Mouse (Mus musculus): ENCODE results near the gene Dnttip1. TPM values are rescaled to one million over a fixed set of nuclear protein-coding genes. Genes with fewer than 3 reads are reported as not detected.
"Not testable (repeated sequence)": the region's sequence is repeated elsewhere in the genome, so short reads cannot be mapped to it uniquely, and the experiment has no call there.

Dnttip1 gene
- polyA plus RNA-seq, 1 experiment from 2014 or later: 58.0 TPM

GRCm38 (mm10) chr2:164791841-164792261 lies 46.1 kb downstream of the Dnttip1 start:
- Histone ChIP-seq H3K4me1 (ENCODE audit: control insufficient read depth, insufficient read depth, low read length) (peaks cover 9% of the 10 kb centered on the region), H3K4me3 (replicated peaks; ENCODE audit: low read length) (no peak overlapping the region), H3K27ac (ENCODE audit: low read length) (no peak overlapping the region), H3K9me3 (replicated peaks; ENCODE audit: control insufficient read depth, low read length) (no peaks in the 10 kb centered on the region), H3K36me3 (ENCODE audit: control insufficient read depth, insufficient read depth, low read length) (peaks cover 11% of the 10 kb centered on the region; the same call in 1 of the 2 replicates), H3K4me2 (ENCODE audit: low read depth, low read length) (no peak overlapping the region), H3K27me3 (ENCODE audit: control insufficient read depth, insufficient read depth, low read length) (no peaks in the 10 kb centered on the region), H3K9ac (ENCODE audit: low read length) (no peak overlapping the region)
- WGBS: 91% methylated on average over 18 of the region's 18 CpGs
- ATAC-seq (ENCODE audit: insufficient read depth, low FRiP score): no peak

- Histone ChIP-seq H3K36me3 (ENCODE audit: control insufficient read depth, insufficient read depth, low read length) (peaks cover 11% of the 10 kb centered on the region; the same call in 1 of the 2 replicates), H3K9me3 (replicated peaks; ENCODE audit: control insufficient read depth, low read length) (no peaks in the 10 kb centered on the region), H3K4me3 (replicated peaks; ENCODE audit: low read length) (no peak overlapping the region), H3K27ac (ENCODE audit: low read length) (no peak overlapping the region), H3K9ac (ENCODE audit: low read length) (no peak overlapping the region), H3K4me2 (ENCODE audit: low read depth, low read length) (no peak overlapping the region), H3K4me1 (ENCODE audit: control insufficient read depth, insufficient read depth, low read length) (peaks cover 4% of the 10 kb centered on the region; the same call in 1 of the 2 replicates), H3K27me3 (ENCODE audit: control insufficient read depth, insufficient read depth, low read length) (no peaks in the 10 kb centered on the region)
- no peak for ATAC-seq (ENCODE audit: insufficient read depth, low FRiP score)
- WGBS: 92% methylated on average over 12 of the region's 12 CpGs
These were observed 46.8 kb downstream of the Dnttip1 start for GRCm38 (mm10) chr2:164792400-164793190.

- Histone ChIP-seq H3K4me1 (ENCODE audit: control insufficient read depth, insufficient read depth, low read length) (peaks cover 2% of the 10 kb centered on the region; the same call in 1 of the 2 replicates), H3K36me3 (ENCODE audit: control insufficient read depth, insufficient read depth, low read length) (peaks cover 16% of the 10 kb centered on the region; the same call in 1 of the 2 replicates), H3K4me2 (ENCODE audit: low read depth, low read length) (no peak overlapping the region), H3K9ac (ENCODE audit: low read length) (no peak overlapping the region), H3K4me3 (replicated peaks; ENCODE audit: low read length) (no peak overlapping the region), H3K9me3 (replicated peaks; ENCODE audit: control insufficient read depth, low read length) (no peaks in the 10 kb centered on the region), H3K27ac (ENCODE audit: low read length) (no peak overlapping the region), H3K27me3 (ENCODE audit: control insufficient read depth, insufficient read depth, low read length) (no peaks in the 10 kb centered on the region)
- 76% methylated on average over 3 of the region's 3 CpGs for WGBS
- no peak for ATAC-seq (ENCODE audit: insufficient read depth, low FRiP score)
These were observed 47.5 kb downstream of the Dnttip1 start for GRCm38 (mm10) chr2:164793236-164793635.

- no peak for ATAC-seq (ENCODE audit: insufficient read depth, low FRiP score)
- Histone ChIP-seq H3K27me3 (ENCODE audit: control insufficient read depth, insufficient read depth, low read length) (no peaks in the 10 kb centered on the region), H3K9me3 (replicated peaks; ENCODE audit: control insufficient read depth, low read length) (no peaks in the 10 kb centered on the region), H3K9ac (ENCODE audit: low read length) (no peak overlapping the region), H3K4me3 (replicated peaks; ENCODE audit: low read length) (no peak overlapping the region), H3K4me2 (ENCODE audit: low read depth, low read length) (no peak overlapping the region), H3K4me1 (ENCODE audit: control insufficient read depth, insufficient read depth, low read length) (no peaks in the 10 kb centered on the region), H3K36me3 (ENCODE audit: control insufficient read depth, insufficient read depth, low read length) (peaks cover 16% of the 10 kb centered on the region; the same call in 1 of the 2 replicates), H3K27ac (ENCODE audit: low read length) (no peak overlapping the region)
- 89% methylated on average over 2 of the region's 2 CpGs for WGBS
These were observed 48.0 kb downstream of the Dnttip1 start for GRCm38 (mm10) chr2:164793772-164794171.

GRCm38 (mm10) chr2:164794293-164794692 lies 48.5 kb downstream of the Dnttip1 start:
- Histone ChIP-seq H3K9ac (ENCODE audit: low read length) (no peak overlapping the region), H3K9me3 (replicated peaks; ENCODE audit: control insufficient read depth, low read length) (no peaks in the 10 kb centered on the region), H3K27me3 (ENCODE audit: control insufficient read depth, insufficient read depth, low read length) (no peaks in the 10 kb centered on the region), H3K36me3 (ENCODE audit: control insufficient read depth, insufficient read depth, low read length) (peaks cover 16% of the 10 kb centered on the region; the same call in 1 of the 2 replicates), H3K4me1 (ENCODE audit: control insufficient read depth, insufficient read depth, low read length) (no peaks in the 10 kb centered on the region), H3K27ac (ENCODE audit: low read length) (no peak overlapping the region), H3K4me3 (replicated peaks; ENCODE audit: low read length) (no peak overlapping the region), H3K4me2 (ENCODE audit: low read depth, low read length) (no peak overlapping the region)
- ATAC-seq (ENCODE audit: insufficient read depth, low FRiP score): 0 out of 2 replicates have a peak, but pooled peaks have one; percentile 26
- WGBS: 33% methylated on average over 5 of the region's 5 CpGs

- Histone ChIP-seq H3K27me3 (ENCODE audit: control insufficient read depth, insufficient read depth, low read length) (no peaks in the 10 kb centered on the region), H3K4me3 (replicated peaks; ENCODE audit: low read length) (no peak overlapping the region), H3K36me3 (ENCODE audit: control insufficient read depth, insufficient read depth, low read length) (peaks cover 16% of the 10 kb centered on the region; the same call in 1 of the 2 replicates), H3K4me2 (ENCODE audit: low read depth, low read length) (no peak overlapping the region), H3K27ac (ENCODE audit: low read length) (no peak overlapping the region), H3K9ac (ENCODE audit: low read length) (no peak overlapping the region), H3K4me1 (ENCODE audit: control insufficient read depth, insufficient read depth, low read length) (no peaks in the 10 kb centered on the region), H3K9me3 (replicated peaks; ENCODE audit: control insufficient read depth, low read length) (no peaks in the 10 kb centered on the region)
- 74% methylated on average over 4 of the region's 4 CpGs for WGBS
- no peak for ATAC-seq (ENCODE audit: insufficient read depth, low FRiP score)
These were observed 50.1 kb downstream of the Dnttip1 start for GRCm38 (mm10) chr2:164795868-164796267.

- not testable (repeated sequence) for H3K4me2 ChIP-seq (ENCODE audit: low read depth, low read length); H3K9me3 ChIP-seq (replicated peaks; ENCODE audit: control insufficient read depth, low read length); H3K9ac ChIP-seq (ENCODE audit: low read length); H3K27ac ChIP-seq (ENCODE audit: low read length); H3K4me3 ChIP-seq (replicated peaks; ENCODE audit: low read length); ATAC-seq (ENCODE audit: insufficient read depth, low FRiP score); H3K36me3 ChIP-seq (ENCODE audit: control insufficient read depth, insufficient read depth, low read length); H3K27me3 ChIP-seq (ENCODE audit: control insufficient read depth, insufficient read depth, low read length); H3K4me1 ChIP-seq (ENCODE audit: control insufficient read depth, insufficient read depth, low read length)
- 79% methylated on average over 6 of the region's 6 CpGs for WGBS
These were observed 52.8 kb downstream of the Dnttip1 start for GRCm38 (mm10) chr2:164798554-164798953.

- Histone ChIP-seq H3K27ac (ENCODE audit: low read length) (no peak overlapping the region), H3K9ac (ENCODE audit: low read length) (no peak overlapping the region), H3K27me3 (ENCODE audit: control insufficient read depth, insufficient read depth, low read length) (no peaks in the 10 kb centered on the region), H3K4me1 (ENCODE audit: control insufficient read depth, insufficient read depth, low read length) (peaks cover 9% of the 10 kb centered on the region), H3K4me3 (replicated peaks; ENCODE audit: low read length) (no peak overlapping the region), H3K4me2 (ENCODE audit: low read depth, low read length) (no peak overlapping the region), H3K9me3 (replicated peaks; ENCODE audit: control insufficient read depth, low read length) (no peaks in the 10 kb centered on the region), H3K36me3 (ENCODE audit: control insufficient read depth, insufficient read depth, low read length) (0 out of 2 replicates have a peak, but pooled peaks cover 4% of the 10 kb centered on the region)
- 90% methylated on average over 13 of the region's 13 CpGs for WGBS
- no peak for ATAC-seq (ENCODE audit: insufficient read depth, low FRiP score)
These were observed 54.6 kb downstream of the Dnttip1 start for GRCm38 (mm10) chr2:164800252-164801004.

All from stomach, embryonic 16.5 days (tissue).